Mouse (Mus musculus): ENCODE measurements around the gene Rnls.

DNA sequence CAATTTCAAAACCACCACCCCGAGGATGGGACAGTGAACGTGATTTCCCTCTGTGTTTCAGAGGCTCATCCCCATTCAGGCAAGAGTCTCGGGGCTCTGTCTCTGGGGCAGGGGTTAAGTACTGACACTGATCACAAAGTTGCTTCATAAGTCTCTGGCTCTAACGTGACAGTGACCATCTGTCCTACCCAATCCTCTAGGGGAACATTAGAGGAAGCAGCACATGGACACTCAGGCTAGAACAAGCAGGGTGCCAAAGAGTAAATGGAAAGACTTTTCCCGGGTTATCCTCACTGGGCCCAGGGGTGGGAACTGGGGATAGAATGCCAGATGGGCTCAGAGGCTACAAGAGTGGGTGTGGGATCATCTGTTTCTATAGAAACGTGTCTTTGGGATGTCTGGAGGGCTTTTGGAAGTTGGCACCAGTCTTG, 282.1 kb downstream of the Rnls start:
- TF ChIP-seq POLR2A (IDR thresholded peaks at IDR 0.05; ENCODE audit: low read depth, low read length) (no peak), CTCF (IDR thresholded peaks at IDR 0.05; ENCODE audit: extremely low read depth, insufficient read depth, insufficient read length, insufficient replicate concordance) (no peak)

Measured in spleen, adult 2 months (tissue).